Mouse (Mus musculus): ENCODE data around the gene Vmn1r143. TPM values are rescaled to one million over a fixed set of nuclear protein-coding genes. Genes with fewer than 3 reads are reported as not detected.

Vmn1r143 gene
- not detected for polyA plus RNA-seq (2017; shearing (Covaris generic))

GRCm38 (mm10) chr7:22189077-22189476 lies at the start of gene Vmn1r143:
Gene Vmn1r143, plus strand, starts transcription at chr7:22189377.

DNA sequence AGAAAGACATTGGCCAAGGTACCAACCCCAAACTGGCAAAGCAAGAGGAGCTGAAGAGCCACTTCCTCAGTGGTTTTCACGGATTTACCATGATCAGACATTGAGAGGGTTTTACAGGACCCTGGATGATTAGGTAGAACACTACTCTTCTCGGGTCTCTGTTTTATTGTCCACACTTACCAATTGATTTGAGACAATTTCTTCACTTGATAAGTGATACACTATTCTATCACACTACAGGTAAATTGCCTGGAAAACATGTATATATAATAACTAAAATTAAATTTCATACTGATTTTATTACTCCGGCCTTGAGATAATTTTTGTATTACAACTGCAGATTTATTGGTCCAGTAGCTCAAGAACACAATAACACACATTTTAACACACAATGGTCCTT lies 25.2 kb upstream of the Vmn1r143 start, which contains the start of gene Vmn1r142:
Gene Vmn1r142 (minus strand): TSS at position 101 of the 400 bp plus-strand sequence.

DNA sequence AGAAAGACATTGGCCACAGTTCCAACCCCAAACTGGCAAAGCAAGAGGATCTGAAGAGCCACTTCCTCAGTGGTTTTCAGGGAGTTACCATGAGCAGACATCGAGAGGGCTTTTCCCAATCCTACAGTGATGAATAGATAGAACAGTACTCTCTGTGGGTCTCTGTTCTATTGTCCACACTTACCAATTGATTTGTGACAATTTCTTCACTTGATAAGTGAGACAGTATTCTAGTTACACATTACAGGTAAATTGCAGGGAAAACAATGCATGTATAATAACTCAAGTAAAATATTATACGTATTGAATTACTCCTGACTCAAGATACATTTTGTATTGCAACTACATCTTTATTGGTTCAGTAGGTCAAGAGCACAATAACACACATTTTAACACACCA lies 12.0 kb downstream of the Vmn1r143 start, which contains the start of gene Gm8653:
Gene Gm8653 (minus strand): TSS at position 101 of the 400 bp plus-strand sequence.

GRCm38 (mm10) chr7:22229384-22229783 lies 40.2 kb downstream of the Vmn1r143 start, which contains the start of gene Gm8453:
Gene Gm8453, minus strand, starts transcription at chr7:22229484.

Other genes with a start within 250 kb of the Vmn1r143 start
- not detected for gene Vmn1r137, start 194.8 kb upstream of the Vmn1r143 start, polyA plus RNA-seq (2017; shearing (Covaris generic))
- not detected for gene Vmn1r138, start 160.5 kb upstream of the Vmn1r143 start, polyA plus RNA-seq (2017; shearing (Covaris generic))
- not detected for gene Gm6176, start 133.1 kb upstream of the Vmn1r143 start, polyA plus RNA-seq (2017; shearing (Covaris generic))
- not detected for gene Vmn1r139, start 120.3 kb upstream of the Vmn1r143 start, polyA plus RNA-seq (2017; shearing (Covaris generic))
- gene Gm16451, start 71.1 kb upstream of the Vmn1r143 start, polyA plus RNA-seq (2017; shearing (Covaris generic)): not detected
- not detected for gene Gm10666, start 54.6 kb upstream of the Vmn1r143 start, polyA plus RNA-seq (2017; shearing (Covaris generic))
- not detected for gene Vmn1r142, start 25.3 kb upstream of the Vmn1r143 start, polyA plus RNA-seq (2017; shearing (Covaris generic))
- not detected for gene Gm8653, start 11.9 kb downstream of the Vmn1r143 start, polyA plus RNA-seq (2017; shearing (Covaris generic))
- gene Gm8453, start 40.1 kb downstream of the Vmn1r143 start, polyA plus RNA-seq (2017; shearing (Covaris generic)): not detected
- gene Gm4187, start 140.3 kb downstream of the Vmn1r143 start, polyA plus RNA-seq (2017; shearing (Covaris generic)): not detected
- gene Gm8660, start 181.7 kb downstream of the Vmn1r143 start, polyA plus RNA-seq (2017; shearing (Covaris generic)): not detected
- not detected for gene Vmn1r148, start 224.2 kb downstream of the Vmn1r143 start, polyA plus RNA-seq (2017; shearing (Covaris generic))
- gene Vmn1r149, start 248.9 kb downstream of the Vmn1r143 start, polyA plus RNA-seq (2017; shearing (Covaris generic)): not detected